Mouse (Mus musculus) olfactory bulb, adult 2 months (tissue): ENCODE measurements around the gene Fam213b.

Source experiments
- CTCF ChIP-seq: fragments of 200-500 bp; IDR thresholded peaks from 2 replicates; pipeline ENCODE4 v1.5.1; 2012; ENCODE audit warnings: low read depth, mild to moderate bottlenecking, low read length, moderate library complexity; ENCODE audit not compliant: insufficient read depth
- POLR2A ChIP-seq: fragments of 200-500 bp; IDR thresholded peaks from 2 replicates; pipeline ENCODE4 v1.6.1; 2012; ENCODE audit warnings: mild to moderate bottlenecking, low read depth, low read length, moderate library complexity; ENCODE audit not compliant: insufficient read depth

DNA sequence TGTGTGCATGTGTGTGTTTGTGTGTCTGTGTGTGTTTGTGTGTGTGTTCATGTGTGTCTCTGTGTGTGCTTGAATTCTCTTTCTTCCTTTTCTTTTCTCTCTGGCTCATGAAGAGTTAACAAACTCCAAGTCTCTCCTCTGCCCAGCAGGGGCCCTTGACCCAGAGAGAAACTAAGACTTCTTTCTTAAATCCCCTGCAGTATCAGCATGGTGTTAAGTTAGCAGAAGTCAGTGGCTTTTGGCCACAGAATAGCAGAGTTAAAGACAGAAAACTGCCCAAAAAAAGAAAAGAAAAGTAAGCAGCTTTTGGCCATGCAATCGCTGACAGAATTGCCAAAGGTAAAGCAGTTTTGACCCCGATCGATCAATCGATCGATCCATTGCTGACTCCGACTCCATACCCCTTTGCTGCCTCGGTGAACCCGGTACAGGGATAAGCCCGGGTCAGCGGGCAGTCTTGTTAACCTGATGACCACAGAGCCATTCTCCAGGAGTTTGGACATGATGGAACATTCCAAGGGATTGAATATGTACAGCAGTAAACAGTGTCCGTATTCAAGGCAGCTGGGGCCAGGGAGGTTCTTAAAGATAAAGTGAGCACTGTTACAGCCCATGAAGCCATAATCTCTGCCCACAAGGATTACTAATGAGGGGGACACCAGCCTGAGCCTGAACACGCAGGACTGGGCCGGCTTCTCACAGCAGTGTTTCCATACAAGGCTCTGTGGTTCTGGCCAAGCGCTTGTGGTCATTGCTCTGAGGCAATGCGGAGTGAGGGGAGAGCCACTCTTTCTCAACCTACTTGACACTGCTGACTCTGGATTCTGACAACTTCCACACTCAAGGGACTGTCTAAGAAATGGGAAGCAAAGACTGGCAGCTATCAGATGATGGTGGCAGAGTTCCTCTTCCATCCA lies 11.9 kb upstream of the Fam213b start:
- no peak for TF ChIP-seq CTCF
- no peak for TF ChIP-seq POLR2A
